Mouse (Mus musculus) ovary, adult 18-20 months (tissue): ENCODE results near the gene Slamf9.

Experiments
- DNase-seq: peaks from one replicate; pipeline ENCODE4 v3.0.0; 2022; ENCODE audit warnings: low spot score, mixed read lengths

The Slamf9 gene

DNA sequence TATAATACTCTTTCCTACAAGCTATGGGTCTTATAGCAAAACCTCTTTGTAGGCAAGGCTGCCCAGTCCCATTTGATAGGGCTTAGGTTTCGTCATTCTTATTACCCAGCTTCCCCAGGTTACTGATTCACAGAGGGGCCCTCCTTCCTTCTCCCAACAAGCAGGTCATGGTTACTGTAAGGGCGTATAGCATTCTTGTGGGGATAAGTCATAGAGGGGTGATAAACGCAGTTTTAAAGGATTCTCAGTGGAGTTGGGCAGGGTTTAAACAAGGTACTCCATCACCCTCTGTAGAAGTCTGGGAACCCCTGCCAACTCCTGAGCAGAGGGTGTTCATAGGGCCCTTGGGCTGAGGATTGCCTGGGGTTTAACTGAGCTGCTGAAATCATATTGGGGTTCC is 12.6 kb upstream of the Slamf9 start:
- DNase-seq: no peak

DNA sequence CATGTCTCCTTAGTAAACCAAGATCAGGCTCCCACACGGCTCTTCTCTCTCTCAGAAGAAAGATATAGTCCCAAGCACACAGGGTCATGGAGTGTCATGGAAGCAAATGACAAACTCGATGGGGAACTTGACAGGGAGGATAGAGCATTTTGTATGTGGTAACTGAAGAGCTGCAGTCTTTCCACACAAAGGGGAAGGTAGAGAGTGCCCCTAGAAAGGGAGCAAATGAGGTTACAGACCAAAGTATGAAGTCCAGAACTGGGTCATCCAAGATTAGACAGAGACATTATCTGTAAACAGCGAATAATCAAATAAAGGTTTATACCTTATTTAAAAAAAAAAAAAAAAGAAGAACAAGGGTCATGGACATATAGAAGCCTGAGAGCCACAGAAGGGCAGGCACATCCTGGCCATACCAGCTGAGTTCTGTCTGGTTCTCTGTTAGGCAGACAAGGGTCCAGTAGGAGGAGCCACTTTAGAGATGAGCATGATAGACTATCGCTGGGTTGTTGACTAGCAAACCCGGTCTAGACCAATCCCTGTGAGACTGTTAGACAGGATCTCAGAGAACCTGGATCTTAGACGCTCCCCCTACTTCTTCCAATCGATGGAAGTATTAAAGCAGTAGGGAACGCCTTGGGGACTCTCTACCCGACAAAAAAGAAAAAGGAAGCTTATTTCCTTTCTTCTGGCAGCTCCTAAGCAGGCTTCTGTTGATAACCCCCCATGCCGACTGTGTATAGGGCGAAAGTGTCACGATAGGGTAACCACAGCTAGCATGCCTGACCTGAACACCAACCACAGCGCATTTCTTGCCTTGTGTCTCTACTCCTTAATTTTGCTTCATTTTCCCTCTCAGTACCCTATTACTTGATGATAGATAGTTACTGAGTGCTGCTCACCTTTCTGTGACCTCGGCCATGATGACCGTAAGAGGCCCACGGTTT is 11.5 kb upstream of the Slamf9 start:
- no peak for DNase-seq

DNA sequence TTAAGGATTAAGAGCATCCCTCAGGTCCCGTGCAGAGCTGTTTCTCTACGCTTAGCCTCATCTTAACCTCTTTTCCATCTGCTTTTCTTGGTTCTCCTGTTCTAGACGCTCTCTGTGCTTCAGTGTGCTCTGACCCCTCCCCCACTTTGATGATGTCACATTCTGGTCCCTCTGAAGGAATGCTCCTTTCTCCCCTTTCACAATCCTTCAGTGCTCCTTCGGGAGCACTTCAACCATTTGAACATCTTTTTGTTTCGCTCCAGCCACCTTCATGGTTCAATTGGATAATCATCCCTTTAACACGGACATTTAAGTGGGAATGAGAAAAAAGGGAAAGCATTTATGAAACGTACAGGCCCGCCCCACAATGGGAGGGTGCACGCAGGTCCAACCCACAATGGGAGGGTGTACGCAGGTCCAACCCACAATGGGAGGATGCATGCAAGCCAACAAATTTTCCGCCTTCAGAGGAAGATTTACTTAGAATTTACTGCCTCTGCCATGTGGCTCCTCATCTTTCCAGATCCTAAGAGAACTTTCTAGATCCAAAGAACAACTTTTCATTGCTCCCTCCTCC is 6.8 kb upstream of the Slamf9 start:
- DNase-seq: no peak

DNA sequence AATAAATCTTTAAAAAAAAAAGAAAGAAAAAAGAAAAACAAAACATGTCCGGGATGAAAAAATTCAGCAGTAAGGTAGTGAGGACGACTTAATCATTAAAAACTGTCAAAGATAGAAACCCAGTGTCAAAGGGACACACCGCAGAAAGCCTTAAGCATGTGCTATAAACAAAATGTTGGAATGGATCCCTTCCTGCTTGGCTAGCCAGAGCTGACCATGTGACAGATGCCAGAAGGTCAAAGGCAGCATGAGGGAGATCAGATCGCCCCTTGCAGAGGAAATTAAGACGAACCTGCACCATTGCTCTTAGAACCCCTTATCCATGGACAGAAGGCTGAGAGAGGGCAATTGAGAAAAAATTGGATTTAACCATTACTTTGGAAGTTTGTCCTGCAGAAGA is 5.8 kb upstream of the Slamf9 start:
- no peak for DNase-seq

DNA sequence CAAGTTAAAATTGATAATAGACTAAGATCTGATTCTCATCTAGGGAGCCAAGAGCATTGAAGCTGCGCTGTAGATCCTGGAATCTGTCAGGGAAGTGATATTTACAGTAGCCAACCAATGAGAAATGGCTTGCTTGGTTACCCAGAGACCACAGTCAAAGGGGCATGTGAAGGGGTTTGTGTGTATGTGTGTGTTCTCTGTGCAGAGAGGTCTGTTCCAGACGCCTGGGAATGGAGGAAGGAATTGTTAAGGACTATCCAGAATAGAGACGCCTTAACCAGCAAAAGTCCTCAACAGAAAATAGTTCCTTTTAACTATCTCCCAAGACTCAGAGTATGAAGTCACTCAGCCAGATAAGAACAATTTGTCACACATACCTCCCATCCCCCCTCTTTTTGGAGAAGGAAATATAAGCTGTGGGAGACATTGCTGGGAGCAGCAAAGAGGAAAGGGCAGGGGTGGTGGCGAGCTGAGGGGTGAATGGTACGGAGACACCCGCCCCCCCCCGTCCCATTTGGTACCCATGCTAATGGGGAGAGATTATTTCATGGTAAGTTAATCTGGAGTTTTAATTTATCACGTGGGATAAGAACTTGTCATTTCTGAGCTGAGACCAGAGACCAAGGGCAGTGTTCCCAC is 5.2 kb upstream of the Slamf9 start:
- no peak for DNase-seq

DNA sequence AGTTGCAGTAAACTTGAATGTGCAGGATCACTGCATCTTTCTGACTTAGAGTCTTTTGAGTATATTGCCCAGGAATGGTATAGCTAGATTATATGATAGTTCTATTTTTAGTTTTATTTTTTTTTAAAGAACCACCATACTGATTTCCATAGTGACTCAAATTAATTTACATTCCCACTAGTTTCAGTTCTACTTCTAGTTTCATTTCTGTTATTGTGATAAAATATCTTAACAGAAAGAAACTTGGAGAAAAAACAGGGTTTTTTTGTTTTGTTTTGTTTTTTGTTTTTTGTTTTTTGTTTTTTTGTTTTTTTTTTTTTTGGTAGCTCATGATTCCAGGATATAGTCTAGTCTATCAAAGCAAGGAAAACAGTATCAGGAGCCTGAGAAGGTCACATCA is 2.2 kb upstream of the Slamf9 start:
- DNase-seq: no peak

DNA sequence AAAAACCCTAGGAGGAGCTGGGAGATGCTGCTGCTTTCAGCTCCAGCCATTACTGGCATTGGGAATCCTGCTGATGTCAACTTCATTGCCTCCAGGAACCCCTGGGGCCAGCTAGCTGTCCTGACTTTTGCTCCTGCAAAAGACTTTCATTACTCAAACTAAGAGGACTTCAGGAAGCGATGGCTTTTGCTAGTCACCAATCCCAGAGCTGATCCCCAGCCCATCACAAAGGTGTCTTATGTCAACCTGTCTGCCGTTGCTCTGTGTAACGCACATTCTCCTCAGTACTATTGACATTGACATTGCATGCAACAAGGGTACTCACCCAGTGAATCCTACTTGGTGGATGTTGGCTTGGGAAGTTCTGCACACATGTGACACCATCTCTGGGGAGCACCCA is 962 bp upstream of the Slamf9 start:
- no peak for DNase-seq

DNA sequence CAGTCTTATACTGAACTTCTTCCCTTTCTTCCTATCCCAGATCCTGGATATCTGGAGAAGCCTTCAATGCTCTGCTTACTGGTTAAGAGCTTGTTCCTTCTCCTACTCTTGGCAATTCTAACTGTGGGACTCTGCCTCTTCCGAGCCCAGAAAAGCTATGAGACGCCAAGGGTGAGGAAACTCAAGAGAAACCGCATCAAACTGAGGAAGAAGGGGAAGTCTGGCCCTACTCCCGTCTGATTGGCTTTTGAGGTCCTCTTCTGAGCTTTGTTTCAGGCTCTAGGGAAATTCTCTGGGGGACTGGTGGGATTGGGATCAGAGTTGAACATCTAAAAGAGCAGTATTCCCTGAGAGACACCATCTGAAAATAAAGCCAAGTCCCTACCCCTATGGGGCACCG is 2.9 kb downstream of the Slamf9 start:
- no peak for DNase-seq

DNA sequence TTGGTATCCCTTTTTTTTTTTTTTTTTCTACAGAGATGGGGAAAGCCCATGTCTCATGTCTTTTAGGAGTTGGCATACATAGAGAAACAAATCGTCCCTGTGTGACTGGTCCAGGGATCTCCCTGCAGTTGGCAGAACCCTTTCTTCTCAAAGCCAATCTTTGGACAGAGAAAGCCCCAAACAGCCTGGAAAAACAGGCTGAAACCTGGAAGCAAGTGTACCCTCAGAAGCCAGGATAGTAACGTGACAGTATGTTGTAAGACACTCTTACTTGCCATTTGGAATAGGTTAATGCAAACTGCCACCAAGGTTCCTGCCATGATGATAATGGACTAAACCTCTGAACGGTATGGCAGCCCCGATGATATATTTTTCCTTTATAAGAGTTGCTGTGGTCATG is 5.2 kb downstream of the Slamf9 start:
- no peak for DNase-seq

DNA sequence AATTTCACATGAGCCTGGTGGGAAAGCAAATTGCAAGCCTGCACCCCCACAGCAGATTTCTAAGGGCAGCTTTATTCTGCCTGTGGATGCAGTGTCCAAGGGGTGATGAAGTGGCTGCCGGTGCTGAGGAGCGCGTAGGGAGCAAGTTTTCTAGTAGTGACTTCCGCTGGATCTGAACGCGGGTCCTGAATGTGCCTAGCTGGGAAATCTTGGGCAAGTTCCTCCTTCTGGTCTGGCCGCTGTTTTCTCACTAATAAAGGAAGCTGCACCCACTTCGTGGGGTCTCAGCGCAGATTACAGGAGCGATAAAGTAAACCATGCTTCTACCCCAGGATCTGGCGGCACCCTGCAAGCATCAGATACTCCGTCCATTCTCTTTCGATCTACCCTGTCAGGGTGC is 6.0 kb downstream of the Slamf9 start:
- DNase-seq: no peak

DNA sequence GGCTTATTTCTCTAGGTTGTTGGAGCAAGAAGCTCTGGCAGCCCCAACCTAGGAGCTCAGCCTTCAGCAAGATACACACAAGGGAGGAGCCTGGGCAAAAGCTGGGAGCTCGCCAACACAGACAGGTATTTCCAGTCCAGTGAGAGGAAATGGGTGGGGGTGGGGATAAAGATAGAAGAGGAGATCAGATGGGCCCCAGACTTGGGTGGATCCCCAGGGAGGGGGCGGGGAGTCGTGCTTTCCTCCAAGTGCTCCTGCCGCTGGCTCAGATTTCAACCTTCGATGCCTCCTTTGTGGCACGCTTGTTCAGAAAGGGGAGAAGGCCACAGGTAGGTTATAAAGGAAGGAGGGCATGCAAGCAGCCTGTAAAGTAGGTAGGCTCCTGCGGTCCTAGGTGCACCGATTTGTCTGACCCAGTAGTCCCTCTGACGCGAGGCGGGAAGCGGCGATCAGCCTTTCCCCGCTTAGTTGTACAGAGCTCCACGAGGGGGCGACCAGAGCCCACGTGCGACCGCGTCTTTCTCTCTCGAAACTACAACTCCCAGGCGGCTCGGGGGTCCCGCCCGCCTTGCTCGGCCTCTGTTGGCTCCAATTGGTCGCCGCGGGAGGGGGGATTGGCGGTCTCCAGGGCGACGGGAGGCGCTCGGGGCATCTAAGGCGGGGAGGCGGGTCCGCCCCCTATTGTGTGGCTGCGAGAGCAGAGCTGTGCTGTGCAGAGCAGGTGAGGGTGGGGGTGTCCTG is 6.6 kb downstream of the Slamf9 start, which contains the start of gene Igsf9:
Gene Igsf9, plus strand, starts transcription at position 249 of the 741 bp plus-strand sequence.
- peak; percentile 89 for DNase-seq

DNA sequence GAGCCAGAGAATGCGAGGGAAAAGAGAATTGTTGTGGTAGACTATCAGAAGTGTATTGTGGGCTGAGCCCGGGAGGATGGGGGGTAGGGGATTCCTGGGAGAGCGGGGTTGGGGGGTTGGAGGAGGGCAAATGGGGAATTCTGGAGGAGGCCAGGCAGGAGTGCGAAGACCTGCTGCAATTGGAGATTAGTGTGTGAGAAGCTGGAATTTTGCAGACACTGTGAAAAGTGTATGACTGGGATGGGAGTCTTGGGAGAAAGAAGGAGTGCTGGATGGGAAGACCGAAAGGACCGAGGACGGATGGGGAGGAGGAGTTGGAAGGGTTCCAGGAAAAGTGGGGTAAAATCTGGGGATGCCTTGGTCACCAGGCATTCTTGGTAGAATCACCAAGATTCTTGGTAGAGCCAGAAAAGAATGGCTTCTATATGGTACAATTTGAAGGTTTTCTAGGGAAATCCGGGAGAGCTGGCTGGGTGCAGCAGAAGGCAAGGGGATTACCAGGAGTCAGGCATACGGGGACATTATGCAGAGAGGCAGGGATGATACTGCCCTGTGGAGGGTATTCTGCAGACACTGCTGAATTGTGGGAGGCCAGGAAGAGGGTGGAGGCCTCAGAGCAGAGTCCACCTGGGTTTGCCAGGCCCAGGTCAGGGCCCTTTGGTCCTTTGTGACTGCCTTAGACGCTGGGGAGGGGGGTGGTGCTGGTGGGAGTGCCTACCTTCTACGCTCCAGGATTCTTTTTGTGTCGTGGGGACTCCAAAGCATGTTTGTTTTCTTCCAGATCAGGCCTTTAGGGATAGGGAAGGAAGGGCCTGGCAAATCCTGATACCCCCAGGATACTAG is 7.6 kb downstream of the Slamf9 start:
- DNase-seq: no peak

DNA sequence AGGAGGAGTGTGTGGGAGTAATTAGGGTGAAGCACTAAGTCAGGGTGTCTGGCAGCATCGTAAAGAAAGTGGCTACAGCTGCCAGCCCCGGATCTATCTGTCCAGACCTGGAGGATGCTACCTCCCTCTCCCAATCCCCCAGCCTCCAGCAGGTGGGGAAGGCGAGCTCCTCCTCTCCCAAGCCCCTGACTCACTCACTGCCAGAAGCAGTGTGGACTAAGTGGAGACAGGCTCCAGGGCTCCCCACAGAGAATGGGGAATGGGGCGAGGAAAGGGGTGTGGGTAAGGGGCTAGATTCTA is 8.2 kb downstream of the Slamf9 start:
- DNase-seq: no peak

DNA sequence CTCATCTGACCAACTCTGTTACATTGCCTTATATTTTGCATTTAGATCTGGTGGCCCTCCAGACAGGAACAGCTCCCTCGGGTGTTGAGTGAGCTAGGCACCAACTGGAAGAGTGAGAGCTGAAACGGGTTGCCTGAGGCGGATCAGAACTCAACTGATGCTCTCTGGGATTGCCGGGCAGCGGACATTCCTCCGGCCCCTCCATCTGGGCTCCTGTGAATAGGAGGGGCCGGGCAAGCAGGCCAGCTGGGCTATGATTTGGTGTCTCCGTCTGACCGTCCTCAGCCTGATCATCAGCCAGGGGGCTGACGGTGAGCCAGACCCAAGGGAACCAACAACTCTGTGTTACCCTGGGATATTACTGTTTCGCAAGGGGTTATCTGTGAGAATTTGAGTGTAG is 9.1 kb downstream of the Slamf9 start:
- no peak for DNase-seq

DNA sequence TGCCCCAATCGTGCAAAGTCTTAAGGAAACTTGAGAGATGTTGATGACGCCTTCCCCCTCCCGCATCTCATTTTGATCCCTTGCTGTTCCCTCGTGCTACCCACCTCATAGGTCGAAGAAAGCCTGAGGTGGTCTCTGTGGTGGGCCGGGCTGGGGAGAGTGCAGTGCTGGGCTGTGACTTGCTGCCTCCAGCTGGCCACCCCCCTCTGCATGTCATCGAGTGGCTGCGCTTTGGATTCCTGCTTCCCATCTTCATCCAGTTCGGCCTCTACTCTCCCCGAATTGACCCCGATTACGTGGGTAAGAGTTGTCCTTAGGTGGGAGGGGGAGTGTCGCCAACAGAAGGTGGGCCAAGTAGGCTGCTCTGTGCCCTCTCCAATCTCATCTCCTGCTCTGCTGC is 9.5 kb downstream of the Slamf9 start:
- DNase-seq: no peak

DNA sequence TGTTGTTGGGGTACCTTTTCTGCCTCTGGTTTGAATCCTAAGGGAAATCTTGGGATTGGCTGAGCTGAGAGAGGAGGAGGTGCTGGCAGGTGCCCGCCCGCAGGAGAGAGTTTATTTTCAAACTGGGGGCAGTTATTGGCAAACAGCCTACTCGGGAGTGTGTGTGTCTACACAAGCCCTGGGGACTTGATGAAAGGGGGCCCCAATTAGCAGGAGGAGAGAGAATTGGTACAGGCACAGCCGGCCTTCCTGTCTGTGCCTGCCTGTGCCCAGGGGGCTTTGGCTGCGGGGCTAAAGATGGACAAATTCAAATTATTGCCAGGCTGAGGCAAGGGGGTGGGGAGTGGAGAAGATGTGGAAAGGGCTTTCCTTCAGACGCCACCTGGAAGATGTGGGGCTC is 10.7 kb downstream of the Slamf9 start:
- DNase-seq: no peak

DNA sequence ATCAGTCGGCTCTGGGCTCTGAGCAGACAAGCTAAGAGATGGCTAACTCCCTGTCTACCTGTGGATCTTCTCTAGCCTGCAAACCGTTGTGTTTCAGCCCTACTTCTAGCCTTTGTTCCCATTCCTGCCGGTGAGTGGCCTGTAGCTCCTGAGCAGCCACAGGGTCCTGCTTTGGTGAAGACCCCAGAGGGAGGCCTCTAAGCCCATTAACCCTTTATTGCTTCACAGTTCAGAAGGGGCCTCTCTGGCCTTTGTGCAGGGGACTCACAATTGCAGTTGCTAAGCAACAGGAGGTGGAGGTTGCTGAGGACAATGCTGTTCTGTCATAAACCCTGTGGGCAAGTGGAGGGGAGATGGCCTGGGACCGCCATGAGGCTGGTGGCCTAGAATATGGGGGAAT is 11.1 kb downstream of the Slamf9 start:
- no peak for DNase-seq

DNA sequence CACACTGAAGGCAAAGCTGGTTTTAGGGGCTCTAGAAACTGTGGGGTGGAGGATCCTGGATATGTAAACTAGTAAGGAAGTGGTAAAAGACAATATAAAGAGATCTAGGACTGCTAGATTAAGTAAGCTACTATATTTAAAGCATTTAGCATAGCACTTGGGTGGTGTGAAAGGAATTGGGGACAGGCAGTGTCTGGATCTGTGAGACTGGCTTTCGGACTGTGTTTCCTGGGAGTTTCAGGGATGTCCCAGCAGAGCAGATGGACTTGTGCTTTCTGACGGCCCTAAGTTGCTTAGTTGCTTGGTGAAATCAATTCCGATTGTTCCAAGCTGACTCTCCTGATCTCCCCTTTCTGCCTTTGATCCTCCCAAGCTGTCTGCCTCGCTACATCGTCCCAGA is 11.5 kb downstream of the Slamf9 start:
- no peak for DNase-seq

DNA sequence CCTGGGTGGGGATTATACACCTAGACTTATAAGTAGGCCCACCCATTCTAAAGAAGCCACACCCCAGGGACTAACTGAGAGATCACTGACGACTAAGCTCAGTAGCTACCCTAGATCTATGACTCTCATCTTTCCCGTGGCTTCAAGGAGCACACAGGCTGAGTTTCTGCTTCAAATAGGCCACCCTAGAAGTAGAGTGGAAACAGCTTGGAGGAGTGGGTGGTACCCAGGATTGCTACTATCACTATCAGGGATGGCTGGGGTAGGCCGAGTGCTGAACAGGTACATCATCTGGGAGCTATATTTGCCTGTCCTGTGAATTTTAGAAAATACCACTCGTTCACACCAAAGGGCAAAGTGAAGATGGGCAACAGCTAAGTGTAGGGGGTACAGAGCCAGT is 12.7 kb downstream of the Slamf9 start:
- DNase-seq: no peak

DNA sequence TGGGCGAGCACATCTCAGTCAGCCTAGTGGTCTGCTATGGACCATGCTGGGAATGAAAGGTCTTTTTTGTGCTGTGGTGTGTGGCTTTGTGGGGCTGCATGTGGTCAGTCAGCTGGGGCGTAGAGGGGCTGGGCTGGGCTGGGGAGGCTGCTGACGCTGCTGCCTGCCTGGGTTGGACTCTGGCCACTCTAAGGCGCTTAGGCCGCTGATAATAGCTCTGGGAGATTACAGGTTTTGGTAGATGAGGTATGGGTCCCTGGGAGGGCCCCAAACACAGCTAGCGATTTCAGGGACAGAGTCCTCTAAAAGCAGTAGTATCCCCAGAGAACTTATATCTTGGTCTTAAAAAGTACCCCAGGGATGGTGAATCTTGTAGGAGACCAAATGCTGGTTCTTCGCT is 13.7 kb downstream of the Slamf9 start:
- DNase-seq: no peak

DNA sequence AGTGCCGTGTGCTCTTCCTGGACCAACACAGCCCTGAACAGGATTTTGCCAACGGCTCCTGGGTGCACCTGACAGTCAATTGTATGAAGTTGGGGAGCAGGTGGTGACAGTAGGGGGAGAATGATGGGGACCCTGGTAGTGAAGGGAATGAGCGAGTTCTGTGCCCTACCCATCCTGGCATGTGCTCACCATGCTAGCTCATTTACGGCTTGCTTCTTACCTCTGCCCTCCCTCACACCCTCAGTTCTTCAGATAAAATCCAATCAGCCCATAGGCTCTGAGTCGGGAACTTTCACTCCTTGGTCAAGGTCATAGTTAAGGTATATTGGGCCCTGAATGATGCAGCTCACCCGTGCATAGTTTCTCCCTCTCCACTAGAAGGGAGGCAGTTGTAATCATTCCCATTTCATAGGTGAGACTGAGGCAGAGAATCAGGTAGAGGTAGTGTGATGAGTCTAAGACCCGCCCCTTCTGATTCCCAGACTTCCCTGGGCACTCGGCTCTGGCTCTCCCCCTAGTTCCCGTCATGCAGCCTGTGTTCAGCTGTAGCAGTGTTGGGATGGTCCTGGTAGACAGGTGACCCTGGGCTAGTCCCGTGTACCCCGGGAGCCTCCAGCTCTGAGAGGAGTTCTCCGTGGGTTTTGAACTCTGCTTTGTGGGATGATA is 14.6 kb downstream of the Slamf9 start:
- no peak for DNase-seq
